Mouse (Mus musculus) frontal cortex, postnatal 10 days (tissue): ENCODE measurements around the gene Gal.

ENCODE experiments used
- DNase-seq, 2 experiments: peaks; one replicate each; pipeline ENCODE4 v3.0.0; 2022; ENCODE audit warnings: low spot score in 2 of 2, mixed read lengths in 1 of 2

The Gal gene

DNA sequence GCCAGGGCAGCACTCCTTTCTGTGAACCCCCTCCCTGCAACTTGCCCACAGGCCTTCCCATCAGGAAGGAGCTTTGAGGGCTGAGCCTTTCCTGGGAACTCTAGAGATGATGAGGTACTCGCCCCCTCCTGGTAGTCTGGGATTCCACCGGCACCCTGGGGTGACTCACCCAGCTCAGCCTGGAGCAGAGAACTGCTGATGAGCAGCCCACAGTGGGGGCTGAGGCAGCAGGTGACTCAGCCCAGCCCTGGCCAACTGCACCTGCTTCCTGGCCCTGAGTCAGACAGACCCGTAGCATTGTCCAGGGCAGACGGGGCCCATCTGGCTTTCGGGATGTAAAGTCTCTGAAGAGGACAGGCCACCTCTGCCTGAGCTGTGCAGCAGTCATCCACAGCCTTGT lies 4.9 kb upstream of the Gal start:
- peak in 1 of 2 experiments; percentile 23 for DNase-seq

DNA sequence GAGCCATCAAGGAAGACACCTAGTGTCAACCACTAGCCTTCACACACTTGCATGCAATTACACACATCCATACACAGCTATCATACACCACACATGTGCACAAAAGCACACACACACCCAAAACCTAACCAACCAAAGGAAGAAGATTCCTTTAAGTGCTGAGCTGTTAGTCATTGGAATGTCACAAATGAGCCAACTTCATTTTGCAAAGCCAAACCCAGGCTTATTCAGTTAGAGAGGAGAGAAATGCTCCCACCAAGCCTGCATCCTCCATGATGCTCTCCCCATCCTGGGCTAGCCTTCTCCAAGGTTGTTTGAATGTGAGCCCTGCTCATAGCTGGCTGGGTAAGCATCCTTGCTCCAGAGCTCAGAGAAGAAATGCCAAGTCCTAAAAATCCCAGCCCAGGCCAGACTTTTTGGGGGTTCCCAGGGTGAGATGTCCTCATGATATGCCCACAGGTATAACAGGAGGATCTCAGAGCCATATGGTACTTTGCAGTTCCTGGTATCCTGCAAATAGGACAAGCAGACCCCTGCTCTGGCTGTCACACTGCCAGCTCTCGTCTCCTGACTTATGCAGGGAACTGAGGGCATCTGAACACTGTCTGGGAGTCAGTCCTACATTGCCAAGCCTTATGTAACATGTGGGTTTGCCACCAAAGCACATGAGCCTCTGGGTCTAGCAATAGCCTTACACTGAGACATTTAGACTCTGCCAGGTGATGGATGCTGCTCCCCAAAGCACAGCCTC lies 8.6 kb downstream of the Gal start:
- DNase-seq, result no peak

DNA sequence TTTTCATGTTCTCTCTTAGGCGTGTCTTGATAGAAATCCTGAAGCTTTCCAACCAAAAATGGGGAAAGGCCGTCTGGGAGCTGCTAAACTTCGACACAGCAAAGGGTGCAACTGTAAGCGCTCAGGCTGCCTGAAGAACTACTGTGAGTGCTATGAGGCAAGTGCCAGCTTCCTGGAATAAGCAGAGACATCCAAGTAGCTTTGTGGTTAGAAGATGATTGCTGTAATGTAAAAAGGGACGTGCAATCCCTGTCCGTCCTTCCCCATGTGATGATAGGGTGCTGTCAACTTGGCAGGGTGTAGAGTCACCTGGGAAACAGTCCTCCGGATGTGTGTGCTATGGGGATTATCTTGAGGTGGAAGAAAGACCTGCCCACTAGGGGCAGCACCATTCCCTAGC lies 10.3 kb downstream of the Gal start:
- DNase-seq, result no peak

DNA sequence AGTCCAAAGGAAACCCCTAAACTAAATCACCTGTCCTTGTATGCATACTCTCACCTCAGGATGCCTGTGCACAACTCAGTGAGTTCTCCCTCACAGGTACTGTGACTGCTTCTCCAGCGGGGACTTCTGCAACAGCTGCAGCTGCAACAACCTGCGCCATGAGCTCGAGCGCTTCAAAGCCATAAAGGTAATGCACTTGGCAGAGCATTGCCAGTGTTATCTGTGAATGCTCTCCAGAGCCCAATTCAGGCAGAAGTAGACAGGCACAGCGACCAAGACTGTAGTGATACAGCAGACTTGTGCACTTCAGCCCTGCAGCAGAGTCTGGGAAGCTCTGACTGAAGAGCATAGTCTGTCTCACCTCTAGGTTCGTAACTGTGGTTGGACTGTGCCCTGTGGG lies 12.0 kb downstream of the Gal start:
- no peak for DNase-seq

DNA sequence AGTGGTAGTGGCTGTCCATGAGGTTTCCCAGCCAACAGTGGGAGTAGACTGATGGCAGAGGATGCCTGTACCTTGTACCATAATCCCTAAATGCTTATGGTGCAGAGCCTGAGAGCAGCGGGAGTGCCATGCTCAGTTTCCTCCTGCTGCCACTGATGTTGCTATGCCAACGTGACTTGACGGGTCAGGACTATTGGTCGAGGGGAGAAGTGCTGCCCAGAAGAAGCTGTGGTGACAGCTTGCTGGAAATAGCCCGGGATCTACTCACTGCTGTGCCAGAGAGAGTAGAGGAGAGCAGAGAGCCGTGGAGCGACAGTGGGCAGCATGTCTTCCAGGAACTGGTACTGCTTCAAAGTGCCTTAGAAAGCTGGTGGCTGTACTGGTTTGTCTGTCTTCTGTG lies 12.4 kb downstream of the Gal start:
- no peak for DNase-seq

DNA sequence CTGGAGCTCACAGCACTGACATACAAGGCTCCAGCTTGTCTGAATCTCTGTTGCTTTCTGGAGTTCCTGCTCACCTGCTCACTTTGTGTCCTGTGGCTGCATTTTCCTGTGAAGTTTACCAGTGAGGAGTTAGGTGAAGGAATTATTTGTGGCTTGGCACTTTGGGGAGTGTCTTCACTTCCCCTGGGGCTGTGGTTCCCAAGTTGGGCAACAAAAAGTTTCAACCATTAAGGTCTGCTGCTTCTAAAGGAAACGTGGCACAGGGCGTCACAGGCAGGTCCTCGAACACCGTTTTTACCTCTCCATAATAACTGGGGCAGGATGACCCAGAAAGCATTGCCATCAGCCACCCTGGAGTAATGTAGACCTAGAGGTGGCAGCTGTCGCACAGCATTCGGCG lies 12.8 kb downstream of the Gal start:
- DNase-seq, result no peak

DNA sequence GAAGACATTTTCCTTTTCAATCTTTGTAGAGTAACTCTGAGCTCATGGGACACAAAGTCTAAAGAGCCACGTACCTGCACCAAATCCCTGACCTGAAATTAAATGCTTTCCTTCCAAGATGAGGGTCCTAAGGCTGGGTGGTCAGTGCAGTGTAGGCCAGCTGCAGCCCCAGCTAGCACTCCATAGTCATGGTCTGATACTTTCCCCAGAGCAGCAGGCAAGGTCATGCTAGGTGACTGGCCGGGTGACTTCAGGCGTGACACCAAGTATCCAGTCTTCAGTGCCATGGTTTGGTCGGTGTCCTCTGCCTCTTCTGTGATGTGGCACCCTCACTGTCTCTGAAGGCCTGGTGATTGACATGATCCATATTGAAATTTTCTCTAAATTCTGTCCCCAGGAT lies 14.3 kb downstream of the Gal start:
- DNase-seq, result no peak

DNA sequence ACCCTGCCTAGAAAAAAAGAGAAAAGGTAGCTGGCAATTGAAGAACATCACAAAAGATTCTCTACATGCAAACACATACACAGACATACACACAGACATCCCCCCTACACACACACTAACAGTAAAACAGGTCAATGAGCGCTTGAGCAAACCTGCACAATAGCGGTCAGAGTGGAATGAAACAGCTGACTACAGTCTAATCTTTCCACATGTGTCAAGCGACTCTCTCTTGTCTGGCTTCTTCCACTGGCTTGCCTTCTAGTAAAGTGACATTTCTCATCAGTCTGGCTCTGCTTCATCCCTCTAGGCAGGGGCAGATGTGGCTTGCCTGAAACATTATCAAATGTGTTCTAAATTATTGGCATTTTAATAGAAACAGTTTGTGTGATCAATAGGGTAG lies 20.1 kb downstream of the Gal start:
- DNase-seq, result no peak

DNA sequence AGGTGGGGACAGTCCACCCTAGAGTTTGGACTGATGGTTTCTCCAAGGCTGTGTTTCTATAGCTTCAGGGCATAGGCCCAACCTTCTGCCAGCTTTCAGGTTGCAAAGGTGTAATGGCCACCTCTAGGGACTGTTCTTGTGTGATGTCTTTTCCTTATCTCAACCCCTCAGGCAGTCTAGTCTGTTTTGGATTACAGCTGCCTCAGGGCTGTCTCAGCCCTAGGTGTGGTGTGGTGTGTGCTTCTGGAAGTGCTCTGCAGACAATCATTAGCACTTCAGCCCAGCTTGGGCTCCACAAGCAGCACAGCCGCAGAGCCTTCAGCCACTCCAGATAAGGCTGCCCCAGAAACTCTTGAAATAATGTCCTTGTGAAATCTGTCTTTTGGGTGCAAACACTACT lies 22.0 kb downstream of the Gal start:
- no peak for DNase-seq

DNA sequence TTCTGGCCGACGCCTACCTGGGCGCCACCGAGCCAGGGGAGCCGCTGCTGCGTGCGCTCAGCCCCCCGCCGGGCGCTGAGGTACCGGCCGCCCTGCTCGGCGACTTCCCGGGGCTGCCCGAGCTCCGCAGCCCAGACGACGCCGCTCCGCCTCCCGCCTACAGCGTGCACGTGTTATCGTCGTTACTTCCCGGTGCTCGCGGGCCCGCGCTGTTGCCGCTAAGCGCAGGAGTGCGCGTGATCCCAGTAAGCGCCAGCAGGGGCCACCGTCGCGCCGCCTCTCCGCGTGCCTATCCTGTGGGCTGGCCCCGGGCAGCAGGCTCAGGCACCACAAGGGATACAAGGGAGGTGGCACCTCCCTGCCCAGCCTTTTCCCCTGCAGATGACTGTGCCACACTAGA lies 25.3 kb downstream of the Gal start:
- peak; percentile 80 to 88 for DNase-seq

DNA sequence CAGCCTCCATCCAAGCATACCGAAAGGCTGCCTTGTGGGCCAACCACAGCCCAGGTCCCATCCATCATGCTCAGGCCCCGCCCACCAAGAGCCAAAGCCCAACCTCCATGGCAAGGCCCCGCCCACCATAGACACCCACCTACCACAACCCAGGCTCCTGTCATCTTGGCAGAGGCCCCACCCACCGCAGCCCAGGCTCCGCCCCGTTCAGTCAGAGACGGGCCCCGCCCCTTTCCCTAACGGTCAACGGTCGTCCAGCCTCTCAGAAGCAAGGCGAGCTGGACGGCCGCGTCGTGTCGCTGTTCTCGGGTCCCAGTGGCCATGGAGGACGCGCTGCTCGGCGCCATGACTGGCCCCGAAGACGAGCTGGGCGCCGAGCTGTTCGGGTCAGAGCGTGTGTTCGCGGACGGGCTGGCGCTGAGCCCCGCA lies 25.7 kb downstream of the Gal start, which contains the start of gene Tesmin:
Tesmin (plus strand) TSS at position 229 of the 429 bp plus-strand sequence.
- peak; percentile 89 to 93 for DNase-seq

DNA sequence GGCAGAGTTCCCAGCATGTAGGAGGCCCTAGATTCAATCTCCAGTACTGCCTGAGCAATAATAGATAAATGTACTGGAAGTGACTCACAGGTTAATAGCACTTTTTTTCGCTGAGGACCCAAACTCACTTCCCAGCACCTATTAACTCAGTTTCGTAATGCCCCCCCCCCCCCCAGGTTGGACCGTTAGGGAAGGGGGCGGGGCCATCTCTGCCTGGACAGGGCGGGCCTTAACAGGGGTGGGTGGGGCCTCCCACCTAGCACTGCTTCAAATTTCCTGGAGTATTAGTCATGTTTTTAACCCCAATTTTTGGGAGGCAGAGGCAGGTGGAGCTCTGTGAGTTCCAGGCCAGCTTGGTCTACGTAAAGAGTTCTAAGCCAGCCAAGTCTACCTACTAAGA lies 26.3 kb downstream of the Gal start:
- no peak for DNase-seq

DNA sequence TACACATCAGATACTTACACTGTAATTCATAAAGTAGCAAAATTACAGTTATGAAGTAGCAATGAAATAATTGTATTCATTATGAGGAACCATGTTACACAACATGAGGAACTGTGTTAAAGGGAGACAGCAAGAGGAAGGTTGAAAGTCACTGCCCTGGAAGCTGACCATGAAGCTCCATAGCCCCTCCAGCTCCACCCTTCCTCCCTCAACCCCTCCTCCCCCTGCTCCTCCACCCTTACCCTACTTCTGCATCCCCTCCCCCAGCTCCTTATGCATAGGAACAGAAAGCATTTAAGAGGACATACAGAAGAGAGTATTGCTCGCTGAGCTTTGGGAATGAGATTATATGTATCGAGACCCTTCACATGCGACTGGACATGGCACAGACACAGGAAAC lies 35.7 kb downstream of the Gal start:
- no peak for DNase-seq

DNA sequence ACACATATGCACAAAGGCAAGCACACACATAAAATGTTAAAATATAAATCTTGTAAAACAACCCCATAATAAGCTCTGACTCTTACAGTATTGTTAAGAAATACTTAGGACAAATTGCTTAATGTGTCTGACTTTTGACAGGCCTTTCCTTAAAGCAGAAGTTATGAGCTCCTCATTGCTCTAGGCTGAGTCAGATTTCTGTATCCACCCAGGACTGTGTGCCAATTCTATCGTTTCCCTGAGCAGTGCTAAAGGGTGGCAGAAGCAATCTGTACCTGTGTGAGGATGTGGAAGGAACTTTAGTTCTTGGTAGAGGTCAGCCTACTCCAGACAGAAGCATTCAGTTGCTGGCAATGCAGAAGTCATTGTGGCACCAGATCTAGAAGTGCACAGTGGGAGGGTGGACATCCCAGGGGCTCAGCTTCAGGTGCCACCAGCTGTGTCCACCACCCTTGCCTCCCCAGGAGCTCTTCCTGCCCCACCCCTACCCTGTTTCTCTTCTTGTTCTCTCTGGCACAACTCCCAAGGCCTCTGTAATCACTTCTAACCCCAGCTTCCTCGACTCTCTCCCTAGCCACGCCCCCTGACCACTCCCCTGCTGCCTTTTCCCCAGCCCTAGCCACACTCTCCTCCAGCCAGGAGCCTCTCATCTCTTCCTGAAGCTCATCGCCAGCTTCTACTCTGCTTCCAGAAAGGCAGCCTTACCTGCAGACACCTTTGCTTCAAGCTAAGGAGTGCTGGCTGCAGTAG lies 37.2 kb downstream of the Gal start:
- no peak for DNase-seq

DNA sequence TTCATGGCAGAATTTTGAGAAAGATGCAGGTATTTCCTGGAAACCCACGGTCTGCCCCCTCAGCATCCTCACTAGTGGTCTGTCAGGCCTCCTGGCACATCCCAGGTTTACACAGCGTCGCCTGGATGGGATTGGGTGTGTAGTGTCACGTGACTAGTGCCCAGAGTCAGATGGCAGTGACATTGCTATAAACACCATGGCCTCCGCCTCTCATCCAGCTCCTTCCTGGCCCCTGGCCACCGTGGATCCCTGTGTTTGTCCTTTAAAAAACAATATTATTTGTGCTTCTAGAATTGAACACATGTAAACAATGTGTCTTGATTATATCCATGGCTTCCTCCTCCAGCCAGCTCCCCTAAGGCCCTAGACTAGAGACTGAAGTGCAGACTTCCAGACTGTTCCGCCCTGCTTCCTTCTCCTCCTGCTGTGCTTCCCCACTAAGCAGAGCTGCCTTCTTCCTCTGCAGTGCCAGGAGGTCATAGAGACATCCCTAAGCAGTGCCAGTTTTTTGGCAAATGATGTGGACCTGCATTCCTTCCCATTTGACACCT lies 38.3 kb downstream of the Gal start:
- no peak for DNase-seq

DNA sequence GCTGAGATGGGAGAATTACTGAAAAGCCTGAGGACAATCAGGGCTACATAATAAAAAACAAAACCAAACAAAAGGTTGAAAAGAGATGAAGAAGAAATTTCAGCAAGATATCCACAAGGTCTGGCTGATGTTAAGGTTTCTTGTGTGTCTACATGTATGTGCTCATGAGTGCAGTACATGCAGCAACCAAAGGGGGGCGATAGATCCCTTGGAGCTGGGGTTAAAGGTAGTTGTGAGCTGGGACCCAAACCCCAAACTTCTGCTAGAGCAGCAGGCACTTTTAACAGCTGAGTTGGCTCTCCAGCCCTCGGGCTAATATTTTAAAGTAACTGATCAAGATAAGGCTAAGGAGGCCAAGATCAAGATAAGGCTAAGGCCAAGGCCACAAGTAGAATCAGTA lies 40.3 kb downstream of the Gal start:
- no peak for DNase-seq

DNA sequence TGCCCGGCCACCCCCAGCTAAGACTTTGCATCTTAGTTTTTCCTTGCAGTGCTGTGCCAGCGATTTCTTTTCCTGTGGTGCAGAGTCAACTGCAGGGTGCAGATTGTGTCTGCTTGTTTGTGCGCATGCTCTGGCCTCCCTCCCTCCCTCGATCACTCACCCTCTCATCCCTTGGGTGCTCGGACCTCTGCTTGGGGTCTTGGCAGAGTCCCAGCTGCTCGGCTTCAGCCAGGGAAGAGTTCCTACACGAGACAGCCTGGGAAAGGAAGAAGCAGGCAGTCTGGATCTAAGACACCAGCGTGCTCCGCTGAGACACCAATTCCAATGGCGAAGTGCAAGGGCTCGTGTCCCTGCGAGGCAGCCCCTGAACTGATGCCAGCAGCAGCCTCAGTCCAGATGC lies 41.0 kb downstream of the Gal start:
- DNase-seq, result no peak

DNA sequence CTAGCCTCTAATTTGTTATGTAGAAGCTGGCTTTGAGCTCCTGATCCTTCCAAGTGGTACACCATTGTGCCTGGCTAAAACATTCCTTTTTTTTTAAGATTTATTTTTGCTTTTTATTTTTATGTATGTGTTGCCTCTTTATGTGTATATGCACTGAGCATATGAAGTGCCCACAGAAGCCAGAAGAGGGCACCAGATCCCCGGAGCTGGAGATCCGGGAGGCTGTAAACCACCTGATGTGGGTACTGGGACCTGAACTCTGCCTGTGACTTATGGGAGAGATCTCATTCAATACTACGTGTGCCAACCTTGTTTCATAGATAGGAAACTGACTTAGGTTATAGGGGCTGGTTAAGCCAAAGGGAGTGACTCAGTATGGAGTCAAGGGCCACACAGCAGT lies 46.1 kb downstream of the Gal start:
- no peak for DNase-seq

DNA sequence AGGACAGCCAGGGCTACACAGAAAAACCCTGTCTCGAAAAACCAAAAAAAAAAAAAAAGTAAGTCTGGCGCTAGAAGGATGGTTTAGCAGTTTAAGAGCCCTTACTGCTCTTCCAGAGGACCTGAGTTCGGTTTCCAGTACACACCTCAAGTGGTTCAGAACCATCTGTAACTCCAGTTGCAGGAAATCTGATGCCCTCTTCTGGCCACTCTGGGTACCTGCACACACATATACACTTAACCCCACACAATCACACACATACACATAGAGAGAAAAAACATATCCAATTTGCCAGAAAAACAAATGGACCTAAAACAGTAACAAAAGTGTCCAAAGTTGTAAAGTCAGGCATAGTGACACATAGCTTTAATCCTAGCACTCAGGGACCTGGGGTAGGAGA lies 49.3 kb downstream of the Gal start:
- no peak for DNase-seq

DNA sequence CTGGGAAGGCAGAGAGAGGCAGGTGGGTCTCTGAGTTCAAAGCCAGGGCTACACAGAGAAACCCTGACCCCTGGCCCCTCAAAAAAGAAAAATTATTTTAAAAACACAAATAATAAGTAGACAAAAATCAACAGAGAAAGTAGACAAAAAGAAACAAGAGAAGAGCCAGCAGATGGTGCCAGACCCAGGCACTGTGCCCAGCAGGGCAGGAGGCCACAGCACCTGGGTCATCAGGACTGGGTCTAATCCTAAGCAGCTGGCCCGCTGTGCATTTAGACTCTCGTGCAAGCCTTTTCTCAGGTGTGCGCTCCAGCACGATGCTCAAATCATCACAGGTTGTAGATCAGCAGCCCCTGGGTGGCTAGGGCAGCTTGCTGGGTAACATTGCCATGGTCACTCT lies 50.8 kb downstream of the Gal start:
- DNase-seq, result no peak
